Mouse (Mus musculus) liver, embryonic 16.5 days (tissue): ENCODE results near the gene Fignl2. TPM values are rescaled to one million over a fixed set of nuclear protein-coding genes. Genes with fewer than 3 reads are reported as not detected.
A peak's percentile ranks its signal among the peaks of the same experiment; 100 is the strongest.

Experiments
- ATAC-seq: fragments of 200-750 bp; cut with Nextera tagmentation; 2 replicates; pipeline ENCODE4 v1.8.0; 2017; ENCODE audit warnings: low read depth, mild to moderate bottlenecking, moderate number of reproducible peaks, moderate library complexity
- H3K27ac ChIP-seq: fragments of 300-500 bp; sonication (generic); 2 replicates; pipeline ENCODE4 v1.5.1; 2014; ENCODE audit warnings: mild to moderate bottlenecking, low read length
- H3K27me3 ChIP-seq: fragments of 300-500 bp; sonication (generic); 2 replicates; pipeline ENCODE4 v1.6.1; 2014; ENCODE audit warnings: low read depth, low read length, mixed read lengths; ENCODE audit not compliant: control insufficient read depth, insufficient read depth
- H3K36me3 ChIP-seq: fragments of 300-500 bp; sonication (generic); 2 replicates; pipeline ENCODE4 v1.6.1; 2014; ENCODE audit warnings: mild to moderate bottlenecking; ENCODE audit not compliant: control insufficient read depth, insufficient read depth
- H3K4me1 ChIP-seq: fragments of 300-500 bp; sonication (generic); 2 replicates; pipeline ENCODE4 v1.6.1; 2014; ENCODE audit warnings: low read depth, low read length, mixed read lengths; ENCODE audit not compliant: control insufficient read depth
- H3K4me2 ChIP-seq: fragments of 300-500 bp; sonication (generic); 2 replicates; pipeline ENCODE4 v1.6.1; 2014; ENCODE audit warnings: low read depth, low read length, mixed read lengths
- H3K4me3 ChIP-seq: fragments of 300-500 bp; sonication (generic); 2 replicates; pipeline ENCODE4 v1.5.1; 2014; ENCODE audit warnings: low read depth, mild to moderate bottlenecking, low read length
- H3K9ac ChIP-seq: fragments of 300-500 bp; sonication (generic); 2 replicates; pipeline ENCODE4 v1.6.1; 2014; ENCODE audit warnings: low read depth, low read length
- H3K9me3 ChIP-seq: fragments of 300-500 bp; sonication (generic); replicated peaks from 2 replicates; pipeline ENCODE4 v1.6.1; 2016; ENCODE audit warnings: low read length; ENCODE audit not compliant: control insufficient read depth
- WGBS: fragments of 180-500 bp; shearing (Covaris S2); extraction: QIAGEN DNeasy Blood & Tissue Kit; methylation state at CpG from one replicate; pipeline ENCODE4 v1.1.7; 2014; ENCODE audit not compliant: insufficient replicate concordance; 5-methylcytosine and 5-hydroxymethylcytosine counted together
- polyA plus RNA-seq: library from polyadenylated mRNA; unstranded; fragments of >200 nt; fragmentation: Nextera tagmentation; extraction: Ambion mirVana; gene quantifications from 2 replicates; pipeline ENCODE4 v1.2.1, GENCODE M21; 2015

The Fignl2 gene
- 0.07 TPM in 2 replicates for polyA plus RNA-seq

DNA sequence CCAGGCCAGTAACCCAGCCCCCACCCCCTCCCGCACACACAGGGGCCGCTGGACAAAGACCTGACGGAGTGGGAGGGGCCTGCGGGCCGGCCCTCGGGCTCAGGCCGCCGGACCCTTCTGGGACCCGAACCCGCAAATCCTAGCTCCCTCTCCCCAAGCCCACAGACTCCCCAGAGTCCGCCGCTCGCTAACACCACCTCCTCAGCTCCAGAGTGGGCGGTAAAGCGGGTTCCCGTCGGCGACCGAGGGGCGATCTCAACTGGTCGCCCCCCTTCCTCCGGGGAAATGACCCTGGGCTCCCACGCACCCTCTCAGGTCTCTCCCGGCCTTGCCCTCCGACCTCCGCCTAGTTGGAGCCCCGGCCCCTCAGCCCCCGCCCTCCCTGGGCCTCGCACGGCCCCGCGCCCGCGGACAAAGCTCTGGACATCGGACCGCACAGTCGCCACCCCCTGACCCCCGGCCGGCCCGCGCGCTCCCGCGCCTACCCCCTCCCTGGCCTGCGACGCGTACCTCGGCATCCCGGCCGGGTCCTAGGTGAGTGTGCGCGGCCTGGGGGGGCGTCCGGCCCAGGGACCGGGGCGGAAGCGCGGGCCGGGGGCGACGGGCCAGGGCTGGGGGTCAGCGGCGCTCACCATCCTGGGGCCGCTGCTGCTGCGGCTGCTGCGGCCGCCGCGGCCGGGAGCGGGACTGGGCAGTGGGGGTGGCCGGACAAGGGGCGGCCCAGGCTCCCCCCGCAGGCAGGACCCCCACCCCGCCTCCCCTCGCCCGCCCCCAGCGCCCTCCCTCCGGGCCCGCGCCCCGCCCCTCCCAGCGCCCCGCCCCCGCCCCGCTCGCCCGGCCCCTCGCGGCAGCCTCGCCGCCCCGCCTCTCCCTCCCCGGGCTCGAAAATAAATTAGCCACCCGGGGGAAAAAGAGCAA lies at the start of gene Fignl2:
Gene Fignl2 (minus strand): TSS at position 755 of the 918 bp plus-strand sequence.
- peak within 1 kb of the TSS; percentile 59 for H3K9ac ChIP-seq
- 1% methylated on average over 49 of the region's 96 CpGs for WGBS
- peak within 1 kb of the TSS; percentile 82 for H3K27ac ChIP-seq
- peak within 1 kb of the TSS; percentile 52 for H3K4me2 ChIP-seq
- H3K4me3 ChIP-seq, result peak within 1 kb of the TSS; percentile 62
- peaks cover 4% of the 10 kb centered on the region for H3K4me1 ChIP-seq
- peak; percentile 52 for ATAC-seq
- H3K9me3 ChIP-seq, result no peaks in the 10 kb centered on the region
- no peaks in the 10 kb centered on the region for H3K36me3 ChIP-seq
- peaks cover 47% of the 10 kb centered on the region for H3K27me3 ChIP-seq

DNA sequence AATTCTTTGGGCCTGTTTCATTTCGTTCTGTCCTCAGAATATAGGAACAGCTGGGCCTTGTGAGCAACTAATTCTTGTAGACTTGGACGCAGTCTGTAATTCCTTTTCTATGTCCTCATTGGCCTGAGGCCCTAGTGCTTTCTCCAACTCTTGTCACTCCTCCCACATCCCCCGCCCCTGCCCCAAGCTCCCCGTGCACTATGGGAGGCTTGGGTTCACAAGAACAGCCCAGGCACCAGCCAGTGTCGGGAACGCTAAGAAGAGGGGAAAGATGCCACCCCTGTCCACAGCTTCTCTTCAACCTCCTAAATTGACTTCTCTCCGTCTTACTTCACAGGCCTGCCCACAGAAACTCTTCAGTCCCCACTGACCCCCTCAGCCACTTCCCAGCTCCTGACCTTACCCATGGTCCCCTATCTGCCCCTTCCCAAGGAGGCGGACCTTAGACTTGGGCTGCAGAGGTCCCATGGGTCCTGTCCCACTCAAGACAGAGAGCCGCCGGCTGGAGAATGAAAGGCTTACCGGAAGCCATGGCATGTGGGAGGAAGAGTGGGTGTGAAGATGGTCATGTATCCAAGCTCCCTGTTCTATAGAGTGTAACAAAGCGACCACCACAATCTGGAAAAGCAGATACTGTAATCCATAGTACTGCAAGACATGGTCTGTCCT lies 48.6 kb upstream of the Fignl2 start:
- no peak for ATAC-seq
- Histone ChIP-seq H3K4me1 (no peaks in the 10 kb centered on the region; the same call in 1 of the 2 replicates), H3K27me3 (peaks cover 37% of the 10 kb centered on the region), H3K36me3 (no peaks in the 10 kb centered on the region), H3K9ac (no peak overlapping the region), H3K4me3 (no peak overlapping the region), H3K4me2 (no peak overlapping the region), H3K27ac (no peak overlapping the region), H3K9me3 (no peaks in the 10 kb centered on the region)
- 62% methylated on average over 12 of the region's 12 CpGs for WGBS

DNA sequence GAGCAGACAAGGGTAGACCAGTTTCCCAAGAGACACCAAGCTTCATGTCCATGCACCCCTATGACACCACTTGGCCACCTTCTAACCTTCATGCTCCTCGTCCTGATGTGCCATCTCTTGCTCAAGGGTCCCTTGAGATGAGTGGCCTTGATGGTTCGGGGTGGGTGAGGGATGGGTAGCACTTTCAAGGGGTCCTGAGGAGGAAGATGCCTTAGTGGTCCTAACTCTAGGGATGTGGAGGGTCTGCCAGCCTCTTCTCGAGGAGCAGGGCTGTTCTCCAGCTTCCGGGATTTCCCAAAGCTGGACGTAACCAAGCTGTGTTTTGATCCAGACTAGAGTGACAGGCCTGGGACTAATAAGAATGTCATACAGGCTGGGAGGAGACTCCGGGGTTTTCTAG lies 47.2 kb upstream of the Fignl2 start:
- Histone ChIP-seq H3K9ac (no peak overlapping the region), H3K36me3 (no peaks in the 10 kb centered on the region), H3K4me2 (no peak overlapping the region), H3K27ac (no peak overlapping the region), H3K9me3 (no peaks in the 10 kb centered on the region), H3K4me3 (no peak overlapping the region), H3K27me3 (peaks cover 29% of the 10 kb centered on the region), H3K4me1 (no peaks in the 10 kb centered on the region; the same call in 1 of the 2 replicates)
- ATAC-seq, result no peak
- 68% methylated on average over 6 of the region's 6 CpGs for WGBS

DNA sequence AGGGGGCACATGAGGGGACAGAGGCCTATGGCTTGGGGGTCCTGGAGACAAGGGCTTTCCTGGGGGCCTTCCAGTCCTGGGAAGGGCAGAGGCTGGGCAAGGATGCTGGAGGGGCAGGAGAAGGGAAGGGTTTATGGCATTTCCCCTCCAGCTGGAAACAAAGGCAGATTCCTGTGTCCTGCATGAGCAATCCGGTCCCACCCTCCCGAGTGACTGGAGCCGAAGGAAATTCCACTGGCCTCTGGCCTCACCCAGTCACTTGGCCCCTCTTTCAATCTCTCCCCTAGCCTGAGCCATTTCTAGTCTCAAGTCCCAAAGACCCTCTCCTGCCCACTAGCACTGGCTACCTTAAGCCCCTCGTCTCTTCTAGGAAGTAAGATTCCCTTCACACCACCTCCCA lies 44.8 kb upstream of the Fignl2 start:
- no peak overlapping the region for H3K4me2 ChIP-seq
- H3K27ac ChIP-seq, result no peak overlapping the region
- H3K9me3 ChIP-seq, result no peaks in the 10 kb centered on the region
- H3K4me3 ChIP-seq, result no peak overlapping the region
- no peaks in the 10 kb centered on the region for H3K36me3 ChIP-seq
- H3K27me3 ChIP-seq, result peaks cover 9% of the 10 kb centered on the region
- H3K9ac ChIP-seq, result no peak overlapping the region
- no peaks in the 10 kb centered on the region; the same call in 1 of the 2 replicates for H3K4me1 ChIP-seq
- WGBS, result 56% methylated on average over 4 of the region's 4 CpGs
- ATAC-seq, result no peak

DNA sequence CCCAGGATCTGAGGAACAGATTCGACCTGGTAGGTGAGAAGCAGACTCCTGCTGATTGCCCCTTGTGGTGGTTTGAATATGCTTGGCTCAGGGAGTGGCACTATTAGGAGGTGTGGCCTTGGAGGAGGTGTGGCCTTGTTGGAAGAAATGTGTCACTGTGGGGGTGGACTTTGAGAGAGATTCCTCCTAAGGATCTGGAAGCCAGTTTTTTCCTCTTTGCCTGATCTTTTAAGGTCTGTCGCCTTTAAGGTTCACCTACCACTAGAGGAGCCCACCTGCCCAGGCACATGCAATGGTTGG lies 43.9 kb upstream of the Fignl2 start:
- no peak overlapping the region for H3K9ac ChIP-seq
- H3K4me3 ChIP-seq, result no peak overlapping the region
- H3K4me1 ChIP-seq, result no peaks in the 10 kb centered on the region
- ATAC-seq, result no peak
- WGBS, result 26% methylated on average over 2 of the region's 2 CpGs
- H3K36me3 ChIP-seq, result no peaks in the 10 kb centered on the region
- H3K4me2 ChIP-seq, result no peak overlapping the region
- H3K27ac ChIP-seq, result no peak overlapping the region
- no peaks in the 10 kb centered on the region for H3K9me3 ChIP-seq
- H3K27me3 ChIP-seq, result no peaks in the 10 kb centered on the region

DNA sequence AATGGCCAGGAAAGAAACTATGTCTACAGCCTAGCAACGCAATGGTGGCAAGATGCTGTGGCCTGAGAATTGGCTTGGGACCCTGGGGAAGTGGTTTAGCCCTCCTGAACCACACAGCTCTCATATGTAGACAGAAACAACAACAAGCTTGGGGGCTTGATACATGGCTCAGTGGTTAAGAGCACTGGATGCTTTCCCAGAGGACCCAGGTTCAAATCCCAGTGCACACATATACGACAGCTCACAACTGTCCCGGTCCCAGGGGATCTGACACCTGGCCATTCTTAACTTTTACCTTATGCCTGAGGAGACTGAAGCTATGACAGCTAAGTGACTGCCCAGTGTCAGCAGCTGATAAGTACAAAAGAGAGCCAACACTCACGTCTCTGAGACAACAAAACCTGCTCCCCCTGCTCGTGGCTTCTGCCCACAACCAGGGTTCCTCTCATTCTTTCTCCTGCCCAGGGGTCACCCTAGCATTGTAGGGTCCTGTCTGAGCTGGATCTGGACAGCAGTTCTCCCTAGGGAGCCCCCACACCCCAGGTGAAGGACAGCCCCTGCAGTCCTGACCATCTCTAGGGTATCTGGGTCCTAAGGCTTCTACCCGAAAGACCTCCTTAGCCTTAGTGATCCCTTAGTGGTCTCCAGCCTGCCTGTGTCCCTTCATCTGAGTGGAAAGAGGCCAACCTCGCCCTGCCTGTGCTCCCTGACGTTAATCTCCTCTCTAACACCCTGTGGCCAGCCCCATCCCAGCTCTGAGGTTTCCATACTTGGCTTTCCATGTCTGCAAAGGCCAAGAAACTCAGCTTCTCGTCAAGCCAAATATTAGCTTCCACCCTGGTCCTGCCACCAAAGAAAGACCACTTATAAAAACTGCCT lies 43.3 kb upstream of the Fignl2 start:
- H3K4me2 ChIP-seq, result no peak overlapping the region
- no peak for ATAC-seq
- H3K9me3 ChIP-seq, result no peaks in the 10 kb centered on the region
- H3K27me3 ChIP-seq, result no peaks in the 10 kb centered on the region
- 49% methylated on average over 9 of the region's 9 CpGs for WGBS
- H3K4me3 ChIP-seq, result no peak overlapping the region
- no peaks in the 10 kb centered on the region for H3K4me1 ChIP-seq
- H3K27ac ChIP-seq, result no peak overlapping the region
- H3K9ac ChIP-seq, result no peak overlapping the region
- no peaks in the 10 kb centered on the region for H3K36me3 ChIP-seq

DNA sequence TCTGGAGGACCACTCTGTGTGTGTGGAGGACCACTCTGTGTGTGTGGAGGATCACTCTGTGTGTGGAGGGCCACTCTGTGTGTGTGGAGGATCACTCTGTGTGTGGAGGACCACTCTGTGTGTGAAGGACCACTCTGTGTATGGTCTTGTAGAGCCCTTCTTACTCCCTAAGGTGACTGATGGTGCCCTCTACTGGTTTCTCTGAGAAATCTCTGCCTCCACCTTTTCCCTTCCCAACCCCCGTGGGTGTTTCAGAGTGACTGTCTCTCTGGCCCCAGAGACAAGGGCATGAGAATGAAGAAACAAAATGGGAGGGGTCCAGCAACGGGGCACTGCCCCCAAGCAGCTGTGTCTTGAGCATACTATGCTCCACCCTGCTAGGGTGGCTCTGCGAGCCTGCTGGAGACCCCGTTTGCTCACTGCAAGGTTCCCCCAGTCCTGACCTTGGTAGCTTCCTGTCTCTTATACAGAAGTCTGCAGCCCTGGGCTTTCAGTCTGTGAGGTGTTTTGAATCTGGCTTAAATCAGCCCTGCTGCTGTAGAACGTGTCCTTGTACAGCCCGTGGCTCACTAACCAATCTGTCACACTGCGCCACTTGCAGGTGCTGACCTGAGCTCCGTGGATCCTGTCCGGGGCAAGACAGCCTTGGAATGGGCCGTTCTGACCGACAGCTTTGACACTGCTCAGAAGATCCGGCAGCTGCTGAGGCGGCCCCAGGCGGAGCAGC lies 40.2 kb upstream of the Fignl2 start:
- H3K4me2 ChIP-seq, result no peak overlapping the region
- WGBS, result 52% methylated on average over 14 of the region's 14 CpGs
- H3K27me3 ChIP-seq, result no peaks in the 10 kb centered on the region
- H3K9ac ChIP-seq, result no peak overlapping the region
- H3K4me1 ChIP-seq, result no peaks in the 10 kb centered on the region; the same call in 1 of the 2 replicates
- ATAC-seq, result no peak
- H3K4me3 ChIP-seq, result no peak overlapping the region
- no peaks in the 10 kb centered on the region for H3K36me3 ChIP-seq
- H3K27ac ChIP-seq, result no peak overlapping the region
- H3K9me3 ChIP-seq, result no peaks in the 10 kb centered on the region

DNA sequence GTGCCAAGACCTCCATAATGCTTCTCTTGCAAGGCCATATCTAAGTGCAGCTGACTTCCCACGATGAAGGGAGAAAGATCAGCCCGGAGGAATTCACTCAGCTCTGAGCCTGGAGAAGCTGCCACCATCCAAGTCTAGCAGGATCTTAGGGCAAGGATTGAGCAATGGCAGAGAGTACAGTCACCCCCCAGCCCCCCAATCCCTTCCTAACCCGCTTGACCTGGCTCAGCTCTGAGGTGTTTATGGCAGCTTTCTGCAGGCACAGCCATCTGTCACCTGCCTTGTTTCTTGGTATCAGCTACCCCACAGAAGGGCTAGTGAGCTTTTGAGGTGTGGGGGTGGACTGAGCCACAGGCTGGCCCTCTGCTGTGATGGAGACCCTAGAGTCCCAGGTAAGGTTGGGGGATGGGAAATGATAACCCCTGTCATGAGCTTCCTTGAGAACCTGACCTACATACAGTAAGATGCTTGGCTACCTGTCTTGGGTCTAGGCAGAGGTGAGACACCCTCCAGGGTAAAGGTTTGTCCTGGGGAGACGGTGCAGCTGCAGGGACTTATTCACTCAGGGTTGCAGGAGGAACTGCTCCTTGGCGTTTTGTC lies 37.2 kb upstream of the Fignl2 start, which contains the start of gene Ankrd33:
Gene Ankrd33 (plus strand): TSS at position 245 of the 600 bp plus-strand sequence.
- Histone ChIP-seq H3K9ac (no peak within 1 kb of the TSS), H3K9me3 (no peaks in the 10 kb centered on the region), H3K4me1 (no peaks in the 10 kb centered on the region; the same call in 1 of the 2 replicates), H3K27me3 (no peaks in the 10 kb centered on the region), H3K36me3 (no peaks in the 10 kb centered on the region), H3K4me2 (no peak within 1 kb of the TSS), H3K4me3 (no peak within 1 kb of the TSS), H3K27ac (no peak within 1 kb of the TSS)
- WGBS, result 53% methylated on average over 5 of the region's 5 CpGs
- ATAC-seq, result no peak
